Mouse (Mus musculus) frontal cortex, postnatal 14 days (tissue): ENCODE results near the gene Atp6v1e2.

Source experiments
- DNase-seq, 2 experiments: peaks; one replicate each; pipeline ENCODE4 v3.0.0; 2022; ENCODE audit warnings: low spot score in 2 of 2

The Atp6v1e2 gene

GRCm38 (mm10) chr17:86915540-86915939 lies 32.2 kb downstream of the Atp6v1e2 start:
- DNase-seq = no peak

DNA sequence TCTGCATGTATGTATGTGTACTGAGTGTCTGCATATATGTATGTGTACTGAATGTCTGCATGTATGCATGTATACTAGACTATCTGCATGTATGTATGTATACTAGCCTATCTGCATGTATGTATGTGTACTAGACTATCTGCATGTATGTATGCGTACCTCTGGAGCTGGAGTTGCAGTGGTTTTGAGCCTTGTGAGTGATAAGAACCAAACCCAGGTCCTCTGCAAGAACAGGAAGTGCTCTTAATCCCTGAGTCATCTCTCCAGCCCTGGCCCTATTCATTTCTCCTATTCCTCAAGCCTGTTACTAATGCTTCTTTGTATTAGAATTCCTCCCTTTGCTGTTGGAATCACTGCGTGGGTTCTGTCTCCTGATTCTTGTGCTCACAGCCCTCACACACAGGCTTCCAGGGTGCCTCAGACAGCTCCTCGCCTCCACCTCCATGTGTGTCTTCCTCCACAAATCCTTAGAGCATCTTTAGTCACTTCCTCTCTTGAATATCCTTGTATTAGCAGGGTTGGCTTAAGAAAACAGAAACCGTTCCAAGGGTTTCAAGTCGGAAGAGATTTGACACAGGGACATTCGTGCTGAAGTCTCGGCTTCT lies 34.6 kb downstream of the Atp6v1e2 start:
- DNase-seq = no peak

DNA sequence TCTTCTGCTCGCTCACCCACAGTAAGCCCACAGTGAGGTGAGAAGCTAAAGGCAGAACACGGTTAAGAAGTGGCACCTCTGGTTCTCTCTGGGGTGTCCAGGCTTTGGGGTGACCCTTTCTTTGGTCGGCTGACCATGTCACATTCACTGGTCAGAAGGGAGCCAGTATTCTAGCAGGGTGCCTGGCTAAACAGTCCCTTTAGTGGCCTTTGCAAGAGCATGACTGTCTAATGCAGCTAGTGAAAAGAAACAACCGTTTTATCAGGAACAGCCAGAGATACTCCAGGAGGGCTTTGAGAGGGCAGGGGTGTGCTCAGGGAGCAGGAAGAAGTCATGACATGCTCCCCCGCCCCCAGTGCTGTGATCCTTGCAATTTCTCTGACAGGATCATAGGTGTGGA lies 36.4 kb downstream of the Atp6v1e2 start:
- no peak for DNase-seq

GRCm38 (mm10) chr17:86909733-86910495 lies 37.8 kb downstream of the Atp6v1e2 start:
- DNase-seq = peak in 1 of 2 experiments; percentile 45

DNA sequence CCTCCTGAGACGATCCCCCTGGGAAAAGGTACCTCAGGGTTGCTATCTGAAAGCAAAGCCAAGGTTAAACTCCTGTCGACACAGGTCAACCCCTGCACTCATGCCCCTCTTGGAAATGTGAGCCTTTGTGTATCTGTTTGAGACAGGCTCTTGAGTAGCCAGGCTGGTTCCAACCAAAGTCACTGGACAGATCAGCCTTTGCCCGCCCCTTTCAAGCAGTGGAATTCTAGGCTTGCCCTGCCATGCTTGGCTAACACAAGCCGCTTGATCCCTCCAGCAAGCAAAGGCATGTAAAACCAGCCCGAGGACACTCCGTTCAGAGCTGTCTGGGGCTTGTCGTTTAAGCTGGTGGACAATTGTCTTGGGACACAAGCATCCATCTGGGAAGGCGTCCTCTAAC lies 39.4 kb downstream of the Atp6v1e2 start:
- DNase-seq = no peak

- DNase-seq = no peak
Observed at GRCm38 (mm10) chr17:86907092-86907491, 40.6 kb downstream of the Atp6v1e2 start.

- DNase-seq = no peak
Observed at GRCm38 (mm10) chr17:86906601-86907000, 41.1 kb downstream of the Atp6v1e2 start.

DNA sequence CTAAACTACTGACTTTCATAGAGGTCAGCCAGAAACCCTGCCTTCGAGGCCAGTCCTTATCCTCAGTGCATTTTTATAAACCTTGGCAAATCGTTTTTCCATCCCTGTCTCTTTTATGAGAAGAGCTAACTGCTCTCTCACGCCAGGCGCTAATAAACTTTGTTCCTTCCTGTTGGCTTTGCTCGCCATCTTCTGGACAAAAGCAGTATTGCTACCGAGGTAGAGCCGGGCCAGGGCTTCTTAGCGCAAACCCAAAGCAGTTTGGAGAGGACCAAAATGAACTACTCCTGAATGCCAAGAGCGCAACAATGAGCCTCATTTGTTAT lies 41.6 kb downstream of the Atp6v1e2 start:
- peak; percentile 58 to 84 for DNase-seq

- peak; percentile 35 to 54 for DNase-seq
Observed at GRCm38 (mm10) chr17:86905297-86906135, 42.2 kb downstream of the Atp6v1e2 start.

DNA sequence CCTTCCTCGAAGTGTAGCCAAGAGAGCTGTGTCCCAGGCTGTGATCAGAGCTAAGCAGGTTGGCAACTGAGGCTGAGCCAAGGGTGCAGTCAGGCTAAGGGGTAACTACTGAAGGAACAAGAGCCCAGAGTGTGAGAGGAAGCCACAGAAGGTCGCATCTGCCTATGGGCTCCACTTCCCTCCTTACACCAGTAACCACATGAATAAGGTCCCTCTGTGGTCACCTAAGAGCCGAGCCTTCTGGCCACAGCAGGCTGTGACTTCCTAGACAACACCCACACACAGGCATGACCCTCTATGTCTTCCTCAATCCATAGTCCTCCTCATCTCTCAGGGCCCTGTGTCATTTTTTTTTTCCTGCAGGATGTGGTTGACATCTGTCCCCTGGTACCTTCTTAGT lies 43.5 kb downstream of the Atp6v1e2 start:
- no peak for DNase-seq

- DNase-seq = peak in 1 of 2 experiments; percentile 22
Observed at GRCm38 (mm10) chr17:86903596-86903995, 44.1 kb downstream of the Atp6v1e2 start.

DNA sequence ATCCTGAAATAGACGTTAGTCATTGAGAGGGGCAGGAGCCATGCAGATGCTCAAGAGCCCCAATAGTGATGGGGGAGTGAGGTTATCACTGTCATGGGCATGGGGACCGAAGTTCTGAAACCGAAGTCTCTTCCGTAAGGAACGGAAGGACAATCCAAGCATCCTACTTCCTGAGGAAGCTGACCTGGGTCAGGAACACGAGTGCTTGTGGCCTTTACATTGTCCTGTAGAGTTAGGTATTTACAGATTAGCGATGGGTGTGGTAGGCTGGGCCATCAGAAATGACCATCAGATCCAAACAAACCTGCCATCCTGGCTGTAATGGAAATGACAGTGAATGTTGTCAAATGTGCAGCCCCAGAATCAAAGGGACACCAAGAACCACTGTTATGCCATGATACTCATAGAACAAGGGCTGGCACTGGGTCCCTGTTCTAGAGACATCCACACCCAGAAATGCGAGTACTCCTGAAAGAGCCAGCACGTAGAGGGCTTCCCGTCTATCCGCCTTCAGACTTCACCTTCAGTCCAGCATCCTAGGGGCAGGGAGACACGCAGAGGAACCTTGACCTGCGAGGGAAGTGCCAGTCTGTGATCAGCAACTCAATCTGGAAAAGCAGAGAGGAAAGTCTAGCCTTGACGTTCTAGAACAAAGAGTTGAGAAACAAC lies 45.2 kb downstream of the Atp6v1e2 start:
- DNase-seq = no peak

GRCm38 (mm10) chr17:86900564-86900963 lies 47.1 kb downstream of the Atp6v1e2 start:
- no peak for DNase-seq

DNA sequence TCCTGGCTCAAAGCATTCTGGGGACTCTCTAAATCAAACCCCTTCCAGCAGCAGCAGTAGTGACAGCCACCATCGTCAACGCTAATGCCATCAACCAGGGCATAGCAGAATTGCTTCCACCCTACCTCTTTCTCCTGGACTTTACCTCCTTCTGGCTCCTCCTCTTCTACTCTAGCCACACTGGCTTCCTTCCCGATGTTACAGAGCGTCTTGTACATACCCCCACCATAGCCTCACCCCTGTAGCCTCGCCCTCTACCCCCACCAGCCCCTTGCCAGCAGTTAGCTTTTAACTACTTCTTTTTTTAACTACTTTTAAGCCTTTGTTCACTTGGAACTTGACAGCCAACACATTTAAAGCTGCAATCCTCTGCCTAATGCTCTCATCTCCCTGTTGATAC lies 47.9 kb downstream of the Atp6v1e2 start:
- DNase-seq = no peak

DNA sequence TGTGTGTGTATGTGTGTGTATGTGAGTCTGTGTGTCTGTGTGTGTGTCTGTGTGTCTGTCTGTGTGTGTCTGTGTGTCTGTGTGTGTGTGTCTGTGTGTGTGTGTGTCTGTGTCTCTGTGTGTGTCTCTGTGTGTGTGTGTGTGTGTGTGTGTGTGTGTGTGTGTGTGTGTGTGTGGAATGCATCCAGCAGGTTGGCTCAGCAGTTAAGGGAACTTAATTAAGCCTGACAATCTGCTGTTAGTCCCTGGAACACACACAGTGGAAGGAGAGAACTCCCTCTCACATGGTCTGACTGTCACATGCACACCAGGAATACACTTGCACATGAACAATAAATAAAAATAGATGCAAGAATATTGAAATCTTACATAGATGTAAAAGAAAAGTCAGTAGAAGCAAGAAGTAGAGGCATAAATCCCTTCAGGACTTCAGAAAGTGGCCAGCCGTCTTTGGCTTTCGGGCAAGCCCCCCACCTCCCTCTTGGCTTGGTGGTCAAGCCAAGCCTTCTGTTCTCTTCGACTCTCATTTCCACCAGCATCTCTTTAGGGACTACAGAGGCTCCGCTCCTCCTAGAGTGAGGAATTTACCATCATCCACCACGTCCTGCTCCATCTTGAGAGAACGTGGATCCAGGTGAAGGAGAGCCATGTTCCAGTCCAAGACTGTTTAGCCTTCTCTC lies 50.1 kb downstream of the Atp6v1e2 start:
- DNase-seq = no peak

DNA sequence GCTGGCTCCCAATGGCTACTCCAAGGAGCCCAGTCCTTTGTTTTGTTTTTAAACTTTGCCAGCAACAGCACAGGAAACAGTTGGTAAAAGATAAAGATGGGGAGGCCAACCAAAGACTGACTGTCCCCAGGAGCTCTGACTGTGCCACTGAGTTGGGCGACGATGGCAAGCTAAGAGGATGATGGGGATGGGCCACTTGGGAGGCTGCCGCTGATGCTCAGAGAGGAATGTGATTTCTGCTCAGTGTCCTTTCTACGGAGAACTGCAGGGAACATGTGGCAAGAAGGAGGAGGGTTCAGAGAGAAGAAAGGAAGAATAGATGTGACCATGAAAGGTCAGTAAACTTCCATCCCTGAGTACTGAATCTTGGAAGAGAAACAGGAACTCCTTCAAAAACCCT lies 52.5 kb downstream of the Atp6v1e2 start:
- DNase-seq = no peak
